Mouse (Mus musculus): Measurements from ENCODE around the gene Slc22a7. TPM values are rescaled to one million over a fixed set of nuclear protein-coding genes. Genes with fewer than 3 reads are reported as not detected.
A peak's percentile ranks its signal among the peaks of the same experiment; 100 is the strongest.

The Slc22a7 gene
- polyA plus RNA-seq, 1 experiment from 2014 or later = not detected

DNA sequence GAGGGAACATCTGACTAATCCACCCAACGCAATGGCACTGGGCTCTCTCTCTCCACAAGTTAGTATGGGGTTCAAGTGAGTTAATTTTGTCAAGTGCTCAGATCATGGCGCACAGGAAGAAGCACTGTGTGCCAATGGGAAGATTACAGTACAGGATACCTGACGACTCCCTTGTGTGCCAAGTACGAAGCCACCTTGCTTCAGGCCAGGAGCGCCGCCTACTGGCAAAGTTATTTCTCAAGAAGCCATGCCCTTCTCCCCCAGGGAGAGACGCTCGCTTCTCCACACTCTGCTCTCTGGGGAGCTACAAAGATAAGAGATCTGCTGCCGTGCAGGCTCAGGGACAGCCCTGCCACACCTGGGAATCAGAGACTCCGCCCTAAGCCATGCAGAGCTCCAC lies 19.5 kb upstream of the Slc22a7 start:
- Histone ChIP-seq H3K4me3 (no peak overlapping the region), H3K36me3 (peaks cover 39% of the 10 kb centered on the region), H3K27me3 (peaks cover 60% of the 10 kb centered on the region), H3K27ac (no peak overlapping the region), H3K9ac (no peak overlapping the region), H3K4me1 (replicated peaks) (peaks cover 53% of the 10 kb centered on the region), H3K4me2 (no peak overlapping the region), H3K9me3 (no peaks in the 10 kb centered on the region)
- WGBS = 12% methylated on average over 10 of the region's 10 CpGs
- ATAC-seq (ENCODE audit: low FRiP score) = no peak

DNA sequence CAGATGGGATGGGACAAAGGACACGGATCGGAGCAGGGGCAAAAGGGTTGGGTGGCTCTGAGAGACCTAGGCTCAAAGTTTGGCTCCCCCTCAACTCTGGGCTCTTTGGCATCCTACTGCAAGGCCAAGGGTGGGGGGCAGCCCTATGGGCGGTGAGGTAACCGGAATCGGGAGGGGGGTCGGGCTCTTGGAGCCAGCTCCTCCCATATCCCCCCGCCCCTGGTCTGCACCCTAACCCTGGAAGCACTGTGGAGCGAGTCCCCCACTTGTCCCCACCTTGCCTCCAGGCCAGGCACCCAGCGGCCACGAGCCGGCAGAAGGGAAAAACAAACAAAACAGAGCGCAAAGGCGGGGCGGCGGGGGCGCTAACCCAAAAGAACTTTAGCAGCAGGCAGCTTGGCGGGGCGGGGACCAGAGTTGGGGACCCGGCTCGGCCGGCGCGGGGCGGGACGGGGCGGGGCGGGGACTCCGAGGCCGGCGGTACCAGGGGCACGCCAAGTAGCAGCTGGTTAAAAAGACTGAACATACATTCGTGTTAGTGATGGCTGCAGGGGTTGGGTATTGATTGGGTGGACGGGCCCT lies 16.9 kb upstream of the Slc22a7 start:
- Histone ChIP-seq H3K4me3 (peak overlapping the region; percentile 34), H3K9ac (peak overlapping the region; percentile 68), H3K27ac (no peak overlapping the region; the same call in 1 of the 2 replicates), H3K36me3 (peaks cover 28% of the 10 kb centered on the region), H3K4me2 (peak overlapping the region; percentile 59), H3K27me3 (peaks cover 50% of the 10 kb centered on the region), H3K9me3 (no peaks in the 10 kb centered on the region), H3K4me1 (replicated peaks) (peaks cover 43% of the 10 kb centered on the region)
- ATAC-seq (ENCODE audit: low FRiP score) = peak; percentile 37
- WGBS = under 1% methylated on average over 33 of the region's 33 CpGs

DNA sequence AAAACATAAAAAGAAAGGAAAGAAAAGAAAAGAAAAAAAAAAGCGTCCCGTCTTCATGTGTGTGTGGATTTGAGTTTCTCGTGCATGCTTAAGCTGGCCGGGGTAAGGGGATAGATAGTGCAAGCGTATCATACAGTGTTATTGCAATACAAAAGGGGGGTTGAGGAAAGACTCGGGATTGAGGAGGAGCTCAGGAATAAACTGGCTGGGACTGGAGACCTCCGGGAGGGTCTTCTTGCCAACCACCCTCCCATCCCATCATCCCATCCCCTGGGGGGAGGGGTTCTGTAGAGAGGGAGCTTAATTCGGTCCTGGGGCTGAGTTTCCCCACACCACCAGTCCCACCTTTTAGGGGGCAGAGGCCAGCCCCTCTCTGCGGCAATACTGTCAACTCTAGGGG lies 16.3 kb upstream of the Slc22a7 start:
- no peaks in the 10 kb centered on the region for H3K9me3 ChIP-seq
- peak overlapping the region; percentile 34 for H3K4me3 ChIP-seq
- peak overlapping the region; percentile 68 for H3K9ac ChIP-seq
- peak overlapping the region; percentile 13; the same call in 1 of the 2 replicates for H3K27ac ChIP-seq
- H3K4me1 ChIP-seq (replicated peaks) = peaks cover 43% of the 10 kb centered on the region
- peaks cover 21% of the 10 kb centered on the region for H3K36me3 ChIP-seq
- WGBS = 4% methylated on average over 9 of the region's 9 CpGs
- peaks cover 43% of the 10 kb centered on the region for H3K27me3 ChIP-seq
- peak overlapping the region; percentile 59 for H3K4me2 ChIP-seq
- ATAC-seq (ENCODE audit: low FRiP score) = peak; percentile 26; the same call in 1 of the 2 replicates

DNA sequence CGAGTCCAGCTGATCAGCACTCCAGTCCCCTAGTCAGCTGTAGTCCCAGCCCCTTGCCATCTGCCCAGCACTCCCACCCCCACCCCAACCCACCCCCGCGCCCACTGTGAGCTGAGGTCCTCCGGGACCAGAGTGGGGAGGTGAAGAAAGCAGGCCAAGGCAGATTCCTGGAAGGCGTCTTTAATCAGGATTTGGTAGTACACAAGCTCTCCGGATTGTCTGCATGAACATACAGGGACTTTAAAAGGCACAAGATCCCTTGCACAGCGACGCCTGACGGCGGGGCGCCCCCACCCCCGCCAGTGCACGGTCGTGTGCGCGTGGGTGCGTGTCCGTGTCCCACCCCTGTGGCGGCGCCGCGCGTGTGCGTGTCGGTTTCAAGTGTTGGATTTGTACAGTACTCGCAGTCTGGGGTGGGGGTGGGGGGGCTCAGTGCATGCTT lies 15.7 kb upstream of the Slc22a7 start:
- WGBS = 1% methylated on average over 26 of the region's 26 CpGs
- peak overlapping the region; percentile 59 for H3K4me2 ChIP-seq
- no peaks in the 10 kb centered on the region for H3K9me3 ChIP-seq
- peak overlapping the region; percentile 68 for H3K9ac ChIP-seq
- peaks cover 38% of the 10 kb centered on the region for H3K27me3 ChIP-seq
- peak; percentile 43; the same call in 1 of the 2 replicates for ATAC-seq (ENCODE audit: low FRiP score)
- peaks cover 43% of the 10 kb centered on the region for H3K4me1 ChIP-seq (replicated peaks)
- H3K36me3 ChIP-seq = peaks cover 17% of the 10 kb centered on the region
- H3K27ac ChIP-seq = peak overlapping the region; percentile 75
- peak overlapping the region; percentile 34 for H3K4me3 ChIP-seq

DNA sequence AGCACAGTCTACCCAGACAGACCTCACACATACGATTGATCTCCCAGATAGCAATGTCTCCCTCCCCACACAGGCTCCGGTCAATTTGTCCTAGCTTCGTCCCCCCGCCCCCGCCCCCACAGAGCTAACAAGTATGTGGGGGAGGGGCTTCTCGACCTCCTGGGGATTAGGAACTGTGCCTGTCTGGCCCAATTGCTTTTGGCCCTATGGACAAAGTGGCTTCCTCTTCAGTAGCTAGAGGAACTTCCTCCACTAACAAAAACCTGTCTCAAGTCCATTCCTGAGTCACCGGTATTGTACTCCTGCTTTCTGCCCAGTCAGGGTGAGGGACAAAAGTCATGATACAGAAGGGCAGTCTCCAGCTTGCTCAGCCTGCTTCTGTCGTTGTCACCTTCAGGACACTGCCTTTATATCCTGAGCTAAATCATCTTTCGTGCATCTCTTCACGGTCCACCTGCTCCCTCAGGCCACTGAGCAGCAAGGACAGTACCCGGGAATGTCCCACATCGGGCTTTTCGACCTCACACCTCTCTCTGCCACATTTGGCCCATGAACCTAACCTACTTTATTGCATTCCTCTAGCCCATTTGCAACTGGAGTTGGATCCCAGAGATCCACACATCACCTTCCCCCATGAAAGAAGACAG lies 15.2 kb upstream of the Slc22a7 start:
- 5% methylated on average over 13 of the region's 13 CpGs for WGBS
- H3K36me3 ChIP-seq = peaks cover 12% of the 10 kb centered on the region
- peaks cover 35% of the 10 kb centered on the region for H3K27me3 ChIP-seq
- H3K27ac ChIP-seq = peak overlapping the region; percentile 10; the same call in 1 of the 2 replicates
- peak overlapping the region; percentile 59 for H3K4me2 ChIP-seq
- no peaks in the 10 kb centered on the region for H3K9me3 ChIP-seq
- H3K4me1 ChIP-seq (replicated peaks) = peaks cover 43% of the 10 kb centered on the region
- no peak for ATAC-seq (ENCODE audit: low FRiP score)
- H3K4me3 ChIP-seq = peak overlapping the region; percentile 34; the same call in 1 of the 2 replicates
- peak overlapping the region; percentile 68; the same call in 1 of the 2 replicates for H3K9ac ChIP-seq

DNA sequence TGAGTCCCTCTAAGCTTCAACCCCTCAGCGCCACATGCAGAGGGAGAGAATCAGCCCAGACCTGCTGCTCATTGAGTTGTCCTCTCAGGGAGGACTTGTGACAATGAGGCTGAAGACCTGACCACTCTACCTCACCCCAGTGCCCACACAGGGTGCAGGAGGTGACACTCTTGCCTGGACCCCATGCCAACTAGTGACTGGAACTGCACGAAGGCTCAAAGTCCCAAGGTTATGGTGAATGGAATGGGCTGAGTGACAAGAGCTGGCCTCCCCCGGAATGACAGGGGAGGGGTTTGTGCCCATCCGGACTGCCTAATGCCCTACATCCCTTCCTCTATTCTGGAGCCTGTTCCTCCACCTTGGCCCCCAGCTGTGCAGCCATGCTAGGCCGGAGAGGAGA lies 14.4 kb upstream of the Slc22a7 start:
- Histone ChIP-seq H3K9me3 (no peaks in the 10 kb centered on the region), H3K4me1 (replicated peaks) (peaks cover 43% of the 10 kb centered on the region), H3K9ac (no peak overlapping the region), H3K4me2 (no peak overlapping the region), H3K4me3 (no peak overlapping the region), H3K27me3 (peaks cover 28% of the 10 kb centered on the region), H3K36me3 (peaks cover 12% of the 10 kb centered on the region), H3K27ac (no peak overlapping the region)
- ATAC-seq (ENCODE audit: low FRiP score) = no peak
- WGBS = 40% methylated on average over 5 of the region's 5 CpGs

DNA sequence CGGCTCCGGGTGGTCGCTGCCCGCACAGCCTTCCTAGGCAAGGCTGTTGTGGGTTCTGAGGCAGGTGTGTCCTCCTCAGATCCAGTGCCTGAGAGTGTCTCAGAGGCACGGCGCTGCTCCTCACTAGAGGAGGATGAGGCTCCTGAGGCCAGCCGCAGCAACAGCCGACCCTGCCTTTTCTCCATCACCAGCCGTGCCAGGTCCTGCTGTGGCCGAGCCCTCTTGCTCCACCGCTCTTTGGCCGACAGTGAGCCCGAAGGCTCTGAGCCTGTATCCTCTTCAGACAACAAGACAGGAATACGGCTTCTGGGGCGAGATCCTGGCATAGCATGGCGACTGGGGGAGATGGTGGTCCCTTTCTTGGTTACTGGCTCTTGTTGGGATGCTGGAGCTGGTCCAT lies 8.0 kb upstream of the Slc22a7 start:
- H3K4me3 ChIP-seq = no peak overlapping the region
- H3K9ac ChIP-seq = no peak overlapping the region
- no peaks in the 10 kb centered on the region for H3K9me3 ChIP-seq
- peaks cover 37% of the 10 kb centered on the region for H3K36me3 ChIP-seq
- H3K27me3 ChIP-seq = peaks cover 60% of the 10 kb centered on the region
- WGBS = 91% methylated on average over 16 of the region's 16 CpGs
- peaks cover 22% of the 10 kb centered on the region for H3K4me1 ChIP-seq (replicated peaks)
- H3K27ac ChIP-seq = no peak overlapping the region
- ATAC-seq (ENCODE audit: low FRiP score) = no peak
- H3K4me2 ChIP-seq = no peak overlapping the region

DNA sequence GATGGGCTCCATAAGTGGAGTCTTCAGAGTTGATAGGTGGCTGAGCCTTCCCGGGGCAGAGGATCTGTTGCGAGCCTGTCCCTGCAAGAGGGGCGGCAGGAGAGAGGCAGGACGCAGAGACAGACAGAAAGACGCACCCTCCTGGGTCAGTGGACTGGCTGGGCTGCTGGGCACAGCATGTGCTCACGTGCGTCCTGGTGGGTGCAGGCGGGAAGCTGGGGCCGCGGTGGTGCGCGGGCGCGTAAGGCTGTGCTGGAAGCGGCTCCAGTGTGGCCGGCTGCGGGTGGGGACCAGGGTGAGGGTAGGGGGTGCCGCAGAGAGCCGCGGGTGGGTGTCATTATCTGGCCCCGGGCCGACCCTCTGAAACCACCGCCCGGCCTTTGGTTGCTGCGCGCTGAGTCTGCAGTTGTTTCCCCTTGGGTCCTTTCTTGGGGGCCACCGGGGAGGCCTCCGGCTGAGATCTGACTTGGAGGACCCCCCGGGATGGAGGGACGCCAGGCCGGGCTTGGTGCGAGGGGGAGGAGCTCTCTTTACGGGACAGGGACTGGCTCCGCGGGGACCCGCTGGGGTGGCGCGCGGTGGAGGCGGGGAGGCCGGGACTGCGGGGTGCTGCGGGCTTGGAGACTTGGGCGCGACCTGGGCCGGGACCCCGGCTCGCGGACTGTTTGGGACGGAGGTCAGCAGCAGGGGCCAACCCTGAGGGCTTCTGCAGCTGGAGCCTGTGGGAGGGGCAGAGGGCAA lies 6.8 kb upstream of the Slc22a7 start:
- Histone ChIP-seq H3K9me3 (no peaks in the 10 kb centered on the region), H3K9ac (peak overlapping the region; percentile 55; the same call in 1 of the 2 replicates), H3K27ac (no peak overlapping the region), H3K4me2 (peak overlapping the region; percentile 33), H3K4me1 (replicated peaks) (peaks cover 22% of the 10 kb centered on the region), H3K4me3 (0 out of 2 replicates have a peak overlapping the region, but pooled peaks have one; percentile 11), H3K36me3 (peaks cover 34% of the 10 kb centered on the region), H3K27me3 (peaks cover 57% of the 10 kb centered on the region)
- 0 out of 2 replicates have a peak, but pooled peaks have one; percentile 27 for ATAC-seq (ENCODE audit: low FRiP score)
- 2% methylated on average over 50 of the region's 50 CpGs for WGBS

DNA sequence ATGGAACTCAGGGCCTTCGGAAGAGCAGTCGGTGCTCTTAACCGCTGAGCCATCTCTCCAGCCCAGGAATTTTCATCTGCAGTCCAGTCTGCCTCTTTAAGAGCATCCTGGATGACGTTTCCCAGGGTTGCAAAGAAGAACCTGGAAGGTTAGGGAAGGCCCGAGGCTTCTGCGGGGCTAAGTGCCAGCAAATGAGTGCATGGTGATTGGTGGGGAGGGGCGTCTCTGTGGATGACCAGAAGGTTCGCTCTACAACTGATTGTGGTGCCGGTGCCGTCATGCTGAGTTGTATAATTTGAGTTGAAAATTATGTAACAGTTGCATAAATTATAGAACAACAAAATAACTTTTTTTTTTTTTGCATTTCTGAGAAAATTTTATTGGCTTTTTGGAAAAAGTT lies 919 bp upstream of the Slc22a7 start:
- ATAC-seq (ENCODE audit: low FRiP score) = no peak
- Histone ChIP-seq H3K4me3 (no peak overlapping the region), H3K4me2 (no peak overlapping the region), H3K9ac (no peak overlapping the region), H3K36me3 (peaks cover 3% of the 10 kb centered on the region; the same call in 1 of the 2 replicates), H3K4me1 (replicated peaks) (peaks cover 23% of the 10 kb centered on the region), H3K9me3 (no peaks in the 10 kb centered on the region), H3K27ac (no peak overlapping the region), H3K27me3 (peaks cover 32% of the 10 kb centered on the region)
- 92% methylated on average over 10 of the region's 10 CpGs for WGBS

DNA sequence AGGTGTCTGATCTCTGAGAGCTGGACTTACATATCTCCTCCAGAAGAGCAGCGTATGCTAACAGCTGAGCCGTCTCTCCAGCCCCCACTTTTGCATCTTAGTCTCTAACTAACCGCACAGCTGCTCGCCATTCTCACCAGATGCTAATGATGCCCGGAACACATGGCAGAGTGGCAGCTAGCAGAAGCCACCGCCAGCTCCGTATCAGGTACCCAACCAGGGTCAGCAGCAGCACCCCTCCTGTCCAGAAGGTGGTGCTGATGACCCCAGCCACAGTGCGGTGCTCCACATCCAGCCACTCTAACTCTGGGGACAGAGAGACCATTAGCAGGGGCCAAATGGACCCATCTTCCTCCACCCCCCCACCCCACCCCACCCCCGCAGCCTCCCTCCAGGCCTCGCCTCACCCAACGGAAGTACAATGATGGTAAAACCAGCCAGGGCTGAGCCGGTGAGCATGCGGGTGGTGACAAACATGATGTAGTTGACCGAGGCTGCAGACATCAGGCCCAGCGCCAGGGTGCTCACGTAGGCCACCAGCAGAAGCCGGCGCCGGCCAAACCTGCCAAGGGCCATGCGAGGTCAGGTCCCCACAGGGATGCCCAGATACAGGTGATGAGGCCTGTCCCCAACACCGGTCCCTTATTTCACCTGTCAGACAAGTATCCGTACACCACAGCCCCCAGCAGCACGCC lies 1.4 kb downstream of the Slc22a7 start:
- H3K9me3 ChIP-seq = no peaks in the 10 kb centered on the region
- ATAC-seq (ENCODE audit: low FRiP score) = peak; percentile 61
- H3K27ac ChIP-seq = no peak overlapping the region
- 27% methylated on average over 23 of the region's 23 CpGs for WGBS
- peaks cover 11% of the 10 kb centered on the region; the same call in 1 of the 2 replicates for H3K27me3 ChIP-seq
- peaks cover 15% of the 10 kb centered on the region; the same call in 1 of the 2 replicates for H3K4me1 ChIP-seq (replicated peaks)
- no peaks in the 10 kb centered on the region for H3K36me3 ChIP-seq
- H3K4me3 ChIP-seq = no peak overlapping the region
- H3K4me2 ChIP-seq = 0 out of 2 replicates have a peak overlapping the region, but pooled peaks have one; percentile 2
- H3K9ac ChIP-seq = no peak overlapping the region

DNA sequence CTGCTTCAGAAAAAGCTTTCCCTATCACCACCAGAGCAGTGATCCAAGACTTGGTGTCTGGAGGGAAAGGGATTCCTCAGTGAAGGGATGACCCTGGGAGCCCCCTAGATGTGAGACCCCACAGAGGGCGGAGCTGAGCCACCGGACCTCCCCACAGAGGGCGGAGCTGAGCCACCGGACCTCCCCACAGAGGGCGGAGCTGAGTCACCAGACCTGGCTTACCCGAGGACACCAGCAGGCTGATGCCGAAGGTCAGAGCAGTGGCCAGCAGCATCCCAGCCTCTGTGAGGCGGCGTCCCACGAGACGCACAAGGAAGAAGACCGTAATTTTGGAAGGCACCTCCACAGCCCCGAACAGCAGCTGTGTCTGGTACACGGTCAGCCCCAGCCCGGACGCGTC lies 4.6 kb downstream of the Slc22a7 start:
- H3K4me3 ChIP-seq = no peak overlapping the region
- no peak for ATAC-seq (ENCODE audit: low FRiP score)

More for the DNA sequence above, 4.6 kb downstream of the Slc22a7 start:
- peak overlapping the region; percentile 39 for H3K4me2 ChIP-seq
- peak overlapping the region; percentile 39; the same call in 1 of the 2 replicates for H3K9ac ChIP-seq
- no peaks in the 10 kb centered on the region for H3K9me3 ChIP-seq
- no peak overlapping the region for H3K27ac ChIP-seq
- WGBS = 5% methylated on average over 17 of the region's 17 CpGs
- no peaks in the 10 kb centered on the region for H3K36me3 ChIP-seq
- peaks cover 24% of the 10 kb centered on the region; the same call in 1 of the 2 replicates for H3K27me3 ChIP-seq
- peaks cover 22% of the 10 kb centered on the region for H3K4me1 ChIP-seq (replicated peaks)

Measured in hindbrain, embryonic 13.5 days (tissue).